In the genomic region with DNA sequence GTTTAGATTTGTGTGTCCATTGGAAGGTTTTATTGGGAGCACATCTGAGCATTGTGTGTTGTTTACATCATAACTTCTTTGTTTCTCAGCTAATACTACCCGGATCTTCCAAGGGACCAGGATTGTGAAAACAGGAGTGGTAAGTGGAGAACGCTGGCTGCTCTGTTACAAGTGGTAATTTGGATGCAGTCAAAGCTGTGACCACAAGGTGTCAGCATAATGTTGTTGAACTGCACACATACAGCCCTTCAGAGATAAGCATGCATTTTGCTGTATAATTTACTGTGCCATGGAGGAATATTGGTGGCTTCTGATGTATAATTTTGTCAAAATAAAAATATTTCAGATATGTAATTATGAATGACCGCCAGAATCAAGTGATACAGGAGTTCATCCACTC, we compare ENCODE assay signal across 8 mouse cellular contexts.
DNase-seq lines count a peak whose midpoint lies in the region; ATAC-seq lines count a peak whose summit lies in the region.

No protein-coding gene starts in this region.

- no peak overlapping the region for H3K4me3 ChIP-seq in kidney, embryonic 16.5 days (ENCODE audit: low read length)
- H3K4me3 ChIP-seq in liver, embryonic 11.5 days (ENCODE audit: low read depth, low read length) = no peak overlapping the region
- H3K4me3 ChIP-seq in neural tube, embryonic 15.5 days (replicated peaks) = no peak overlapping the region

- peak; percentile 12 for DNase-seq in ovary, postnatal 10 days (ENCODE audit: low spot score)
- no peak for DNase-seq in ovary, adult 18-20 months (ENCODE audit: low spot score)
- DNase-seq in cerebellum, adult 9-11 months = peak; percentile 40
- peak; percentile 53 to 90 for DNase-seq in frontal cortex, adult 2 months (ENCODE audit: extremely low spot score in 1 of 2, low spot score in 1 of 2)
- DNase-seq in liver, embryonic 11.5 days (ENCODE audit: low spot score) = no peak
- no peak for DNase-seq in natural killer cell, adult 2 months (ENCODE audit: low spot score in 2 of 2)

- H3K36me3 ChIP-seq in kidney, embryonic 16.5 days (ENCODE audit: insufficient read depth, low read length) = 0 out of 2 replicates have a peak, but pooled peaks cover 4% of the 10 kb centered on the region
- H3K36me3 ChIP-seq in liver, embryonic 11.5 days (ENCODE audit: control insufficient read depth, insufficient read depth, low read length) = no peaks in the 10 kb centered on the region
- H3K36me3 ChIP-seq in neural tube, embryonic 15.5 days = no peaks in the 10 kb centered on the region

- no peak overlapping the region for H3K27ac ChIP-seq in kidney, embryonic 16.5 days (ENCODE audit: low read length)
- no peak overlapping the region for H3K27ac ChIP-seq in liver, embryonic 11.5 days (ENCODE audit: low read depth, low read length)
- H3K27ac ChIP-seq in neural tube, embryonic 15.5 days (replicated peaks) = no peak overlapping the region

- H3K27me3 ChIP-seq in kidney, embryonic 16.5 days (ENCODE audit: insufficient read depth, low read length) = no peaks in the 10 kb centered on the region
- H3K27me3 ChIP-seq in liver, embryonic 11.5 days (replicated peaks; ENCODE audit: control insufficient read depth, insufficient read depth, low read length) = no peaks in the 10 kb centered on the region
- H3K27me3 ChIP-seq in neural tube, embryonic 15.5 days (replicated peaks) = 0 out of 2 replicates have a peak, but pooled peaks cover 2% of the 10 kb centered on the region

- no peak overlapping the region for H3K4me2 ChIP-seq in kidney, embryonic 16.5 days (replicated peaks; ENCODE audit: low read depth, low read length)
- H3K4me2 ChIP-seq in liver, embryonic 11.5 days = no peak overlapping the region
- no peak overlapping the region for H3K4me2 ChIP-seq in neural tube, embryonic 15.5 days

- ATAC-seq in kidney, embryonic 16.5 days (ENCODE audit: low FRiP score, low TSS enrichment) = peak; percentile 77; the same call in 1 of the 2 replicates
- 0 out of 2 replicates have a peak, but pooled peaks have one; percentile 34 for ATAC-seq in liver, embryonic 11.5 days (replicated peaks; ENCODE audit: low FRiP score)
- peak; percentile 77; the same call in 1 of the 2 replicates for ATAC-seq in neural tube, embryonic 15.5 days (ENCODE audit: low FRiP score)

- 43% methylated on average over 3 of the region's 3 CpGs for WGBS in kidney, embryonic 16.5 days
- 41% methylated on average over 3 of the region's 3 CpGs for WGBS in liver, embryonic 11.5 days
- 43% methylated on average over 3 of the region's 3 CpGs for WGBS in neural tube, embryonic 15.5 days

- H3K9me3 ChIP-seq in kidney, embryonic 16.5 days (ENCODE audit: low read length) = no peaks in the 10 kb centered on the region
- no peaks in the 10 kb centered on the region for H3K9me3 ChIP-seq in liver, embryonic 11.5 days (ENCODE audit: control insufficient read depth, low read length)
- H3K9me3 ChIP-seq in neural tube, embryonic 15.5 days (replicated peaks) = no peaks in the 10 kb centered on the region

- H3K9ac ChIP-seq in kidney, embryonic 16.5 days (replicated peaks; ENCODE audit: low read length) = no peak overlapping the region
- no peak overlapping the region for H3K9ac ChIP-seq in liver, embryonic 11.5 days (ENCODE audit: low read depth, low read length)
- no peak overlapping the region for H3K9ac ChIP-seq in neural tube, embryonic 15.5 days (replicated peaks)

- H3K4me1 ChIP-seq in kidney, embryonic 16.5 days (ENCODE audit: insufficient read depth, low read length) = no peaks in the 10 kb centered on the region
- no peaks in the 10 kb centered on the region for H3K4me1 ChIP-seq in liver, embryonic 11.5 days (replicated peaks; ENCODE audit: control insufficient read depth, insufficient read depth, low read length)
- H3K4me1 ChIP-seq in neural tube, embryonic 15.5 days = no peaks in the 10 kb centered on the region

Comparison
In these comparisons a context has a peak if more than half of its experiments do, and no peak if none do; other contexts are left out.
1. DNase-seq: peak in ovary, postnatal 10 days (single experiment), cerebellum, adult 9-11 months (single experiment) and frontal cortex, adult 2 months (2 of 2); none in ovary, adult 18-20 months (single experiment), liver, embryonic 11.5 days (single experiment) and natural killer cell, adult 2 months (0 of 2).
2. Peak in every context shown above with its lines, with median percentiles within 50 percentile points of each other: ATAC-seq.